Comparison of ENCODE assay signal across 8 mouse cellular contexts in the genomic region with DNA sequence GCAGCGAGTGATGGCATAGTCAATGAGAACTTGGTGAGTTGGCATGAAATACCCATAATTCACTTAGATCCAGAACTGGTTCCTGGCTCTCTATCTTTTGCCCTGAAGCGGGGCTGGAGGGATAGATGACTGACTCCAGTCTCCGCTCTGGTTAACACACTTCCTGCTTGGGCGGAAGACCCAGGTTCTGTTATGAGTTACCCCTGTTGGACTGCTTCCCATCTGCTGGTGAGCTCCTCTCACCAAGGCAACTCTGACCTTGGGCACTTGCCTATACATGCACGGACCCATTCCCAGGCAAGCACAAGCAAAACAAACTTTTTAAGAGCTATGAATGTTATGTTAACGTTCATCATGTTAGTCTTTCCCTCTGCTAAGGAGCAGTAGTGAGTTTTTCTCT. TPM values are rescaled to one million over a fixed set of nuclear protein-coding genes. Genes with fewer than 3 reads are reported as not detected.
A peak's percentile ranks its signal among the peaks of the same experiment; 100 is the strongest.
DNase-seq lines count a peak whose midpoint lies in the region; ATAC-seq and TF ChIP-seq lines count a peak whose summit lies in the region.

No protein-coding gene starts in this region.

- peak overlapping the region; percentile 75; the same call in 1 of the 2 replicates for H3K9ac ChIP-seq in midbrain, embryonic 14.5 days (replicated peaks; ENCODE audit: low read length)

- no peaks in the 10 kb centered on the region for H3K36me3 ChIP-seq in kidney, adult 2 months (ENCODE audit: control insufficient read depth, insufficient read depth, low read length)
- peaks cover 56% of the 10 kb centered on the region for H3K36me3 ChIP-seq in hindbrain, embryonic 10.5 days
- H3K36me3 ChIP-seq in midbrain, embryonic 14.5 days (ENCODE audit: control insufficient read depth, insufficient read depth, low read length) = 0 out of 2 replicates have a peak, but pooled peaks cover 4% of the 10 kb centered on the region

- peaks cover 7% of the 10 kb centered on the region; the same call in 1 of the 2 replicates for H3K4me1 ChIP-seq in kidney, adult 2 months (ENCODE audit: control insufficient read depth, insufficient read depth, low read length)
- peaks cover 53% of the 10 kb centered on the region for H3K4me1 ChIP-seq in hindbrain, embryonic 10.5 days (replicated peaks)
- peaks cover 11% of the 10 kb centered on the region for H3K4me1 ChIP-seq in midbrain, embryonic 14.5 days (ENCODE audit: control insufficient read depth, insufficient read depth, low read length)

- no peaks in the 10 kb centered on the region for H3K27me3 ChIP-seq in kidney, adult 2 months (replicated peaks; ENCODE audit: control insufficient read depth, insufficient read depth, low read length)
- H3K27me3 ChIP-seq in hindbrain, embryonic 10.5 days (ENCODE audit: insufficient read depth, poor library complexity, severe bottlenecking) = no peaks in the 10 kb centered on the region
- peaks cover 6% of the 10 kb centered on the region; the same call in 1 of the 2 replicates for H3K27me3 ChIP-seq in midbrain, embryonic 14.5 days (ENCODE audit: control insufficient read depth, insufficient read depth, low read length)

- no peak overlapping the region for H3K27ac ChIP-seq in kidney, adult 2 months (ENCODE audit: insufficient read depth, low read depth, low read length)
- H3K27ac ChIP-seq in hindbrain, embryonic 10.5 days = peak overlapping the region; percentile 99
- no peak overlapping the region for H3K27ac ChIP-seq in midbrain, embryonic 14.5 days (replicated peaks; ENCODE audit: low read depth, low read length)

- TF ChIP-seq CTCF in kidney, adult 2 months (conservative IDR thresholded peaks at IDR 0.05; ENCODE audit: insufficient read depth, insufficient read length, low read depth, low read length) = no peak

- 36% methylated on average over 6 of the region's 6 CpGs for WGBS in kidney, adult 2 months
- WGBS in hindbrain, embryonic 10.5 days = 32% methylated on average over 6 of the region's 6 CpGs
- WGBS in midbrain, embryonic 14.5 days = 21% methylated on average over 6 of the region's 6 CpGs

- peak overlapping the region; percentile 81 for H3K4me2 ChIP-seq in midbrain, embryonic 14.5 days (ENCODE audit: low read length)

- no peak for ATAC-seq in midbrain, embryonic 14.5 days (ENCODE audit: low FRiP score, low TSS enrichment)

- H3K9me3 ChIP-seq in hindbrain, embryonic 10.5 days = no peaks in the 10 kb centered on the region
- H3K9me3 ChIP-seq in midbrain, embryonic 14.5 days (ENCODE audit: control insufficient read depth, low read length) = no peaks in the 10 kb centered on the region

- intact Hi-C loops in gastrocnemius, postnatal 36 days (cut with DNase I) = loop anchor here (5.0 kb wide), 1 partner anchor 123 kb away; a partner anchor contains a TSS

- H3K4me3 ChIP-seq in kidney, adult 2 months (ENCODE audit: insufficient read depth, low read depth, low read length) = no peak overlapping the region
- peak overlapping the region; percentile 96 for H3K4me3 ChIP-seq in hindbrain, embryonic 10.5 days
- peak overlapping the region; percentile 87 for H3K4me3 ChIP-seq in midbrain, embryonic 14.5 days (replicated peaks; ENCODE audit: low read depth, low read length)

- TF ChIP-seq POLR2A in kidney, adult 2 months (IDR thresholded peaks at IDR 0.05; ENCODE audit: low read depth, low read length) = no peak

- peak; percentile 35 for DNase-seq in kidney, adult 2 months
- DNase-seq in kidney, postnatal 14 days = no peak
- DNase-seq in MEL-GATA-1-ER (ENCODE audit: extremely low read depth, low read depth) = peak; percentile 52
- DNase-seq in hindbrain, embryonic 10.5 days (ENCODE audit: low spot score) = peak; percentile 21
- no peak for DNase-seq in midbrain, embryonic 14.5 days
- no peak for DNase-seq in gastrocnemius, postnatal 36 days
- DNase-seq in cerebellum, adult 11-12 months = no peak
- no peak for DNase-seq in layer of hippocampus, adult 9-11 months

RNA-seq across cellular contexts. Expression of a gene that starts 1.4 kb away (rescaled TPM):
- polyA plus RNA-seq in kidney, adult 2 months (2012; rRNA removed) = 1.3 and 1.6 TPM in 2 replicates
- polyA plus RNA-seq in hindbrain, embryonic 10.5 days (2016; fragmentation: Nextera tagmentation; extraction: Ambion mirVana) = 552 and 686 TPM in 2 replicates
- 38.8 and 62.6 TPM in 2 replicates for polyA plus RNA-seq in midbrain, embryonic 14.5 days (2014; fragmentation: Nextera tagmentation; extraction: Ambion mirVana)
- total RNA-seq in gastrocnemius, postnatal 36 days (2021) = 1 to 10 TPM; 2.1 to 3.0 TPM

RNA-seq across cellular contexts. Expression of a gene that starts 27.8 kb away (rescaled TPM):
- 71.1 and 93.2 TPM in 2 replicates for polyA plus RNA-seq in kidney, adult 2 months (2012; rRNA removed)
- polyA plus RNA-seq in hindbrain, embryonic 10.5 days (2016; fragmentation: Nextera tagmentation; extraction: Ambion mirVana) = 0.34 and 0.55 TPM in 2 replicates
- polyA plus RNA-seq in midbrain, embryonic 14.5 days (2014; fragmentation: Nextera tagmentation; extraction: Ambion mirVana) = 1.4 and 1.8 TPM in 2 replicates
- 1 to 10 TPM; 3.4 to 3.7 TPM for total RNA-seq in gastrocnemius, postnatal 36 days (2021)

RNA-seq across cellular contexts. Expression of a gene that starts 58.3 kb away (rescaled TPM):
- polyA plus RNA-seq in kidney, adult 2 months (2012; rRNA removed) = 8.4 and 8.5 TPM in 2 replicates
- 13.2 and 14.0 TPM in 2 replicates for polyA plus RNA-seq in hindbrain, embryonic 10.5 days (2016; fragmentation: Nextera tagmentation; extraction: Ambion mirVana)
- polyA plus RNA-seq in midbrain, embryonic 14.5 days (2014; fragmentation: Nextera tagmentation; extraction: Ambion mirVana) = 15.9 and 21.9 TPM in 2 replicates
- 1 to 10 TPM; 7.8 to 8.6 TPM for total RNA-seq in gastrocnemius, postnatal 36 days (2021)

Comparison
In these comparisons a context has a peak if more than half of its experiments do, and no peak if none do; other contexts are left out.
1. DNase-seq: peak in kidney, adult 2 months (single experiment), MEL-GATA-1-ER (single experiment) and hindbrain, embryonic 10.5 days (single experiment); none in kidney, postnatal 14 days (single experiment), midbrain, embryonic 14.5 days (single experiment), gastrocnemius, postnatal 36 days (0 of 2), cerebellum, adult 11-12 months (single experiment) and layer of hippocampus, adult 9-11 months (single experiment).
2. RNA of a gene that starts 1.4 kb away (polyA plus RNA-seq): 552 to 686 TPM in hindbrain, embryonic 10.5 days and 38.8 to 62.6 TPM in midbrain, embryonic 14.5 days; 1.3 to 1.6 TPM in kidney, adult 2 months; every median in the first group is over 10 times any median in the second.
3. RNA of a gene that starts 27.8 kb away (polyA plus RNA-seq): 71.1 to 93.2 TPM in kidney, adult 2 months; 1.4 to 1.8 TPM in midbrain, embryonic 14.5 days and 0.34 to 0.55 TPM in hindbrain, embryonic 10.5 days; every median in the first group is over 10 times any median in the second.